Mouse (Mus musculus) gastrocnemius, postnatal 4 days (tissue): ENCODE data around the gene Psmd3. TPM values are rescaled to one million over a fixed set of nuclear protein-coding genes. Genes with fewer than 3 reads are reported as not detected.

Experiments
- DNase-seq, 2 experiments: peaks; one replicate each; pipeline ENCODE4 v3.0.0; 2021 to 2022; ENCODE audit warnings: low spot score in 2 of 2, mixed read lengths in 2 of 2
- total RNA-seq, 2 experiments: library from RNA; stranded (reverse); gene quantifications; 2 replicates each; pipeline ENCODE4 v1.2.3; 2021

The Psmd3 gene
- total RNA-seq, 2 experiments from 2014 or later = 130 to 140 TPM

DNA sequence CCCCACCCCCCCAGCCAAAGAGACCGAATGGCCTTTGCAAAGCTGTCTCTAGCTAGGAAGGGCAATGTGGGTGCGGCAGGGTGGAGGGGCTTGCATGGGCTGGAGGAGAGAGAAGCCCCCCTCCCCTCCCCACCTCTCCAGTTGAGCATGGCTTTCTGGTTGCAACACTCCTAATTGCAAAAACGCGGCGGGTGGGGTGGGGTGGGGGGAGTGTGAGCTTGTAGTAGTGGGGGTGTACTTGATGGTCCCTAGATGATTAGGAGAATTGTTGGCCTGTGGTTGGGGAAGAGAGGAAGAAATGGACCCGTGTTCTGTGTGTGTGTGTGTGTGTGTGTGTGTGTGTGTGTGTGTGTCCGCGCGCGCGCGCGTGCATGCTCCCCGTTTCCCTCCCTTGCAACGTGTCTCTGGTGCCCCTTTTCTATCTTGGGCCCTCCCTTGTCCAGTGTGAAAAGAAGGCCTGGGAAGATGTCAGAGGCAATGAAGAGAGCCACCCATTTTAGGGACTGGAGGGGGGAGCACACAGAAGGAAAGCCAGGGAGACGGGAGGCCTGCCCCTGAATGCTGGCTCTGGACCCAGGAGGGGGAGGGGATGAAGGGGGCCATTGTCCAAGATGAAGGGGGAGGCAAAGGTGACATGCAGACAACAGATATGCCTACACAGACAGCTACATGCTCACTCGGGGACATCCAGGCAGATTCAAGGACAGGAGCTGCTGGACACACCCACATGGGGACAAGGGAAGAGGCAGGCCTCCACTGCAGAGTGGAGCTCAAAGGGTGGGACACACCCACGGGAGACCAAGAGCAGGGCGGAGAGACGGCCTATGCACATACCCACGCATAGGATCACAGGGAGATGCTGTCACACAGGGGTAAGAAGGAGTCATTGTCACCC is 60.3 kb downstream of the Psmd3 start:
- peak in 1 of 2 experiments; percentile 46 for DNase-seq

DNA sequence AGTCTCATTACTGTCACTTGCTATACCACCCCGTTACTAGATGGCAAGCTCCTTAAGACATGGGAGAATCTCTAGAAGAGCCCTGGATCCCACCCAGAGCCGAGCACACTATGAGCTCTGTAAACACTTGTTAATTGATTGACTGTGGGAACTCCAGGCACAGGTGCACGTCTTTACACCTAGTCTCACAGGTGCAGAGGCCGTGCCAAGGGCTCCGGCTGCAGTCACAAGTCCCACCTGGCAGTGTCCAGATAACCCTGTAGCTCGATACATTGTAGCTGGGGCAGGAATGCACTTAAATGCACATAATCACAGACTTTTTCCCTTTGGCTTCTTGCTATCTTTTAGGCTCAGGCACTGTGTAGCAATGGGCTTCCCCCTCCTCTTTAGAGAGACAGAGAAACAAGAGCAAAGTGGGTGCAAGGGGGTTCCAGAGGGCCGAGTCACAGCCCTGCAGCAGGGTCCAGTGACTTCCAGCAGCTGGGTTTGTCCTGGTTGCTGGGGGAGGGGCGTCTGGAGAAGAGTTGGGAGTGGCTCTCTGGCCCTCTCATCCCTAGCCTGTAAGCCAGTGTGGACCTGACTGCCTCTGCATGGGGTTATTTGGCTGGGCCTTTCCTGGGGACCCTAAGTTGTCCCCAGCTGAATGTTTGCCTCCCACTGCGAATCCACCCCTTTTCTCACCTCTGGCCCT is 61.4 kb downstream of the Psmd3 start:
- peak in 1 of 2 experiments; percentile 85 for DNase-seq

DNA sequence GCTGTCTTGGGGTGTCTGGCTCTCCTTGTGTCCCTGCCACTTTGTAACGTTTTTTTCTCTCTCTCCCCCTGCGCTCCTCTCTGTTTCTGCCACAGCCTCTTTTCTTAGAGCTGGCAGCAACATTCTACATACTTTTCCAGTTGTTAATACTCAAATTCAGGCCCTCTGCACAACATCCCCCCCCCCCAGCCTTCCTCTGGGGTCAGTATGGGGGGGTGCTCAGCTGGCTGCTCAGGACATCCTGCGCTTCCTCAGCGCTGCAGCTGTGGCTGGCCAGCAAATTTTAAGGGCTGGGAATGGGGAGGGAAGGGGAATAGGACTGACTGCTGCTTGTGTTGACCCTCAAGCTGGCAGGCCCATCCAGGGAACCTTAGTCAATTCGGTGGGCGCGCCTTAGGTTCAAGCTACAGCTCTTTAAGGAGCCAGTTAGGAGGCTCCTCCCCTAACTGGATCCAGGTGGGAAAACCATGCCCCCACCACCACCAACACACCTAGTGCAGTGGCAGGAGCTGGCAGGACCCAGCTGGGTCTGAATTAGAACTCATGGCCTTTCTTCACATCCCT is 62.2 kb downstream of the Psmd3 start:
- no peak for DNase-seq

Other genes with a start within 250 kb of the Psmd3 start
- 10 to 100 TPM; 28.0 to 29.0 TPM for gene Mien1, start 243.6 kb upstream of the Psmd3 start, total RNA-seq
- gene Grb7, start 236.2 kb upstream of the Psmd3 start, total RNA-seq = under 1 TPM in 1 of 2 experiments, not detected in 1; 0.16 TPM
- gene Ikzf3, start 136.5 kb upstream of the Psmd3 start, total RNA-seq = under 1 TPM; 0.54 to 0.74 TPM
- not detected for gene Zpbp2, start 131.5 kb upstream of the Psmd3 start, total RNA-seq
- 10 to 100 TPM; 28.0 to 28.3 TPM for gene Ormdl3, start 95.2 kb upstream of the Psmd3 start, total RNA-seq
- not detected for gene Lrrc3c, start 84.3 kb upstream of the Psmd3 start, total RNA-seq
- gene Gm12355, start 56.9 kb upstream of the Psmd3 start, total RNA-seq = 10 to 100 TPM; 11.0 to 13.9 TPM
- gene Gsdma3, start 56.2 kb upstream of the Psmd3 start, total RNA-seq = under 1 TPM; 0.49 to 0.76 TPM
- gene Gsdma2, start 35.8 kb upstream of the Psmd3 start, total RNA-seq = not detected
- not detected for gene Gsdma, start 18.2 kb upstream of the Psmd3 start, total RNA-seq
- not detected for gene Csf3, start 18.7 kb downstream of the Psmd3 start, total RNA-seq
- 10 to 100 TPM; 47.8 to 58.0 TPM for gene Med24, start 46.9 kb downstream of the Psmd3 start, total RNA-seq
- gene Thra, start 58.1 kb downstream of the Psmd3 start, total RNA-seq = 100 to 1,000 TPM; 225 TPM
- gene Nr1d1, start 92.8 kb downstream of the Psmd3 start, total RNA-seq = 10 to 100 TPM; 26.7 to 34.2 TPM
- gene Msl1, start 113.0 kb downstream of the Psmd3 start, total RNA-seq = 10 to 100 TPM; 79.3 to 83.9 TPM
- 10 to 100 TPM; 28.3 to 31.6 TPM for gene Casc3, start 122.4 kb downstream of the Psmd3 start, total RNA-seq
- 1 to 10 TPM; 3.4 to 4.3 TPM for gene Rapgefl1, start 154.2 kb downstream of the Psmd3 start, total RNA-seq
- 10 to 100 TPM in 1 of 2 experiments, 1 to 10 TPM in 1; 8.3 to 11.0 TPM for gene Wipf2, start 181.1 kb downstream of the Psmd3 start, total RNA-seq
- 1 to 10 TPM; 6.8 to 7.5 TPM for gene Cdc6, start 225.2 kb downstream of the Psmd3 start, total RNA-seq
- gene Rara, start 245.3 kb downstream of the Psmd3 start, total RNA-seq = 10 to 100 TPM; 44.6 to 45.9 TPM